Mouse (Mus musculus) cerebellum, adult (tissue): ENCODE results near the gene Vars.
A peak's percentile ranks its signal among the peaks of the same experiment; 100 is the strongest.
"Not testable (repeated sequence)": the region's sequence is repeated elsewhere in the genome, so short reads cannot be mapped to it uniquely, and the experiment has no call there.

Source experiments
- ATAC-seq: cut with Nextera tagmentation; 2 replicates; pipeline ENCODE4 v1.9.2; 2017; ENCODE audit warnings: mild to moderate bottlenecking, moderate library complexity, mixed read lengths; ENCODE audit not compliant: insufficient number of reproducible peaks, low FRiP score, low TSS enrichment

Vars gene

DNA sequence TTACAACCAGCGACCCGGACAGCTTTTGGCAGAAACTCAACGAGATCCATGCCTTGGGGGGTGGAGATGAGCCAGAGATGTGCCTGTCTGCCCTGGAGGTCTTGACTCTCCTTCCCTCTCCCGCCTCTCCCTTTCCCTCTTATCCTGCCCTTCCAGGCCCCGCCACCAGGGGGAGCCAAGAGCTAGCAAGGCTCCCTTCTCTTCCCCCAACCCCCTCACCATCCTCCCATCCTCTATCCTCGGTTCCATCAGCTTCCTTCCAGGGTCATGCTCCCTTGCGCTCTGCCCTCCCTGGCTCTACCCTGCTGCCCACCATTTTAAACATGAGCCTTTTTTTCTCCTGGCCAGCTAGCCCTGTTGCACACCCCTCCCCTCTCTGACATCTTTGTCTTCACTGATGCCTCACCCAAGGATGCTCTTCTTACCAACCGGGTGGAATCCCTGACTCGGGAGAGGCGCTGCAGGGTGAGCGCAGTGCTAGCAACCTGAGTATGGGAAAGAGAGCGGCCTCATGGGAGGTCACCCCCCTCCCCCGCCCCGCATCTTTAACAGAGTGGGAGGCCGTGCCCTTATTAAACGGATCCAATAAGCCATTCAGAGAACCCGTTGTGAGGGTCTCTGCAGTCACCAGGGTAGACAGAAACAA lies 20.5 kb downstream of the Vars start:
- ATAC-seq, result 0 out of 2 replicates have a peak, but pooled peaks have one; percentile 34

DNA sequence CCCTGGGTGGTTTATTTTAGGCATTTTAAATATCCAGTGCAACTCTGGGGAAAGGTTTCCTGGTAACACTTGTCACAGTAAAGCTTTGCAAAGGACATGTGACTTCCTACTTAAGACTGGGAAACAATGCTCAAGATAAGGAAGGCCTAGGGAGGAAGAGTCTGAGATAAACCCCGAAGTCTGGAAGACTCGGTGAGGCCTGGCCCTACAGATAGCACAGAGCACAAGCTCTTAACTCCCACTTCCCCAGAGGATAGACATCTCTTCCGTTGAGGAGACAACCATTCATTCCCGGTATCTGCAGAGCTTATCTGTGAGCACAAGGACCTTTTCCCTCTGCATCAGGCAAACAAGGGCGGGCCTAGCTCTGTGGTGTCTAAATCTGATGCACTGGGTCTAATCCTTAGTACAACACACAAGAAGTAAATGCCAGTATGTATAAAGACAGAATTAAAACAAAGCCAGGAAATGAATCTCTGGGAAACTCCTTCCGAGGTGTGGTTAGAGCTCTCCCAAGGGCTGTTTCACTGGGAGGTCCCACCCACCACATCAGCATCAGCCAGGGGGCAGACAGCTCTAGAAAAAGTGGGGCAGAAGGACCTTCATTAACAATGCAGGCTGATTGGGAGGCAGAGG lies 21.2 kb downstream of the Vars start:
- ATAC-seq, result no peak

DNA sequence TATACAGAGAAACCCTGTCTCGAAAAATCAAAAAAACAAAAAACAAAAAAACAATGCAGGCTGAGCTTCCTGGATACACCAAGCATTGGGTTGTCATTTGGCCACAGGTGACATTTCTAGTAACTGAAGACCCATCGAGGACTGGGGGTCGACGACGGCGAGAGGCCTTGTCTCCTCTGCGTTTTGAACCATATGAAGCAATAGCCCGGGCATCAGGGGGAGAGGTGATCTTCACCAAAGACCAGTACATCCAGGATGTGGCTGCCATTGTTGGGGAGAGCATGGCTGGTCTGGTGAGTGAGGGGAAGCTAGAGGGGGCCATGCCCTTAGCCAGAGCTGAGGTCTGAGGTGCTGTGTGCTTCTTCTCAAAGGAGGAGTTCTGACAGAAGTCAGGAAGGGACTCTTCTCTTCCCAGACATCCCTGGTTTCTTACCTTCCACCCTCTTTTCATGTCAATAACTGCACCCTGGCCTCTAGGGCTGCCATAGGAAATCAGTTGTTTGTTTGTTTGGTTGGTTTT lies 21.8 kb downstream of the Vars start:
- no peak for ATAC-seq

GRCm38 (mm10) chr17:35023221-35023620 lies 22.4 kb downstream of the Vars start:
- no peak for ATAC-seq

DNA sequence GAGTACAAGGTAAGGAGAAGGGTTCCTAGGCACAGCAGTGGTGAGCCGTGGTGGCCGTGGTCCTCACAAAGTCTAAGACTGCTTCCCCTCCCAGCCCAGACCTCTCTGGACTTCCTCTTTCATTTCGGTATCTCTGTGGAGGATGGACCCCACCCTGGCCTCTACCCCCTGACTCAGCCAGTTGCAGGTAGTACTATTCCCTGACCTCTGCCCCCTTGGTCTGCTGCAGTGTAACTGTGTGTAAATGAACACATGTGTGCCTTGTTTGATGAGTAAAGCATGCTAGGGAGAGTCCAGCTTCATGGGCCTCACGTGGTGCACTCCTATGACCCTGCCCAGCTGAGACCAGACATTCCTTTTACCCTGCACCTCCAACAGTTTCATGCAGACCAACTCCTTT lies 23.0 kb downstream of the Vars start:
- ATAC-seq, result no peak

DNA sequence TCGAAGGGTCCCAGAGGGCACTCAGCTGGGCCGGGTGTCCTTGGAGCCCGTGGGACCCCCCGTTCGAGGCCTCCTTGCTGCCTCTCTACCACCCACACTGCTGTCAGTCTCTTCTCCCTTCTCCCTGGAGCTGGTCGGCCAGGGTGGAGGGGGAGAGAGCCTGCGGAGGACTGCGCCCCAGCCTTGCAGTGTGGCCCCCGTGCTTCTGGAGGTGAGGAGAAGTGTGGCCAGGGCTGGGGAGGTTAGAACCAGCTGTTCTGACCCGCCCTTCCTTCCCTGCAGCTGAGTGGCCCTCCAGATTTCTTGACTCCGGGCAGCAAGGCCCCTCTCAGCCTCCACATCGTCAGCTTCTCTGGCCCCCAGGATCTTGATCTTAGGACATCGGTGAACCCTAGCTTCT lies 23.5 kb downstream of the Vars start:
- ATAC-seq, result no peak

- ATAC-seq, result no peak
These were observed 24.1 kb downstream of the Vars start for GRCm38 (mm10) chr17:35024691-35025488.

GRCm38 (mm10) chr17:35026206-35026605 lies 25.4 kb downstream of the Vars start:
- ATAC-seq, result no peak

- ATAC-seq, result no peak
These were observed 26.7 kb downstream of the Vars start, which contains the start of gene Sapcd1 for GRCm38 (mm10) chr17:35027277-35028068. Gene Sapcd1 (minus strand): TSS chr17:35028016.

GRCm38 (mm10) chr17:35028315-35028714 lies 27.5 kb downstream of the Vars start:
- ATAC-seq, result no peak

DNA sequence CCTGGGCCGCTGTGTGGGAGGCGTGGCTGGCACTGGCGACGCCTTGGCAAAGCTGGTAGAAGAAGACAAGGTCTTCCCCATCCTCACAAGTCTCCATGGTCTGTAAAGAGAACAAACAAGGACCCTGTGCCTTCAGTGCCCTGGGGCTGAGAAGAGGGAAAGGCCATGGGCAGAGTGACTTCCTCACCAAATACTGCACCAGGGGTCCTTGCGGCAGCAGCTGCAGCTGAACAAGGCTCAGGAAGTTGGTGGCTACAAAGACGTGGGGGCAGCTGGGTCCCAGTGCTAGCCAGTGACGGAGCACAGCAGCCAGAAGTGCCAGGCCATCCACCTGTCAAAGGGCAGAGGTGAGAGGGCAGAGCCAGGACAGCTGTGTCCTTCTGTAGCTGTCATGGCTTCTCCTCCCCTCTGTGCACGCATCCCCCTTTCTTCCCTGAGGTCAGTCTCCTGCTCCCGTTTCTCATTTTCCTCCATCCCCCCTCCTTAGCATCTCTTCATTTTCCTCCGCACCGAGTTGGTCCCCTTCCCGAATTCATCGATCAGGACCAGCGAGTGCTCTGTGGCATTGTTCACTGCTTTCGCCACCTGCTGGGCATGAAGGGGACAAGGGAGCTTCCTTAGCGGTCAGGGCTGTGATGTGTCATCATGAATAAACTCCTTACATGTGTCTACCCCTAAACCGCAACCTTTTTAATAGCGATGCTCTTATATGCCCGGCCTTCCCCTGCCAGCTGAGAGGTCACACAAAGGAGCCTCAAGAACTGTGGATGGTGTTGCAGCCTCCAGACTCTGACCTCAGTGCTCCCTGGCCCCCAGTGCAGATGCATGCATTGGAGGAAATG lies 29.1 kb downstream of the Vars start:
- ATAC-seq, result no peak

- no peak for ATAC-seq
These were observed 30.5 kb downstream of the Vars start for GRCm38 (mm10) chr17:35031272-35031671.

DNA sequence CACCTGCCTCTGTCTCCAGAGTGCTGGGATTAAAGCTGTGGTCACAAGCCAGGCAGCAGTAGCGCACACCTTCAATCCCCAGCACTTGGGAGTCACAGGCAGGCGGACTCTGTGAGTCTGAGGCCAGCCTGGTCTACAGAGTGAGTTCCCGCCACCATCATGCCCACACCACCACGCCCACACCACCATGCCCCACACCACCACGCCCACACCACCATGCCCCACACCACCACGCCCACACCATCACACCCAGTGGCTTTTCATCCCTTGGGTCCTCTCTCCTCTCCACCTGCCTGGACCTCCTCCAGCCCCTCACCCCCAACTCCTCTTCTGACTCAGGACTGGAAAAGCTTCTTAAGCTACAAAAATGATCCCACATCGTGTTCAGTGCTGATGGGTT lies 31.1 kb downstream of the Vars start:
- ATAC-seq, result no peak

DNA sequence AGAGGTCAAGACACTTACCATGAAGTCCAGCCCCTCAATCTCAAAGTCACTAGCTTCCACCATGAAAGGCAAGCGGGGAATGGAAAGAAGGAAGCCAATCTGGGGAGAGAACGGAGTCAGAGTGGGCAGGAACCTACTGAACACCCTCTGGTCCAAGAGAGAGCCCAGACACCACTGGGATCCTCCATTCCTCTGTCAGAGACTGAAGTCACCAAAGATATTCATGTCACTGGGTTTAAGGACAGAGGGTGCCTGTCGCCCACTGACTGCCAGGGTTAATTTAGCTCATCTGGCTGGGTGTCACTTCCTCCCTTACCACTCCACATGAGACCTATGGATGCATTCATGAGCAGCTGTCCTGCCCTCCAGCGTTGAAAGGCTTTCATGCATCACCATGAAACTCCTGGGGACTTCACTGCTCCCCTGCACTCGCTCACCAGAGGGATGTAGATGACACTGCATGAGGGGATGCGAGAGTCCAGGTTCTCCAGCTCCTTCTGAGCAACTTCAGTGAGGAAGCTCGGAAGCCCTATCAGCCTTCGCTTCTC lies 31.6 kb downstream of the Vars start:
- ATAC-seq, result no peak

DNA sequence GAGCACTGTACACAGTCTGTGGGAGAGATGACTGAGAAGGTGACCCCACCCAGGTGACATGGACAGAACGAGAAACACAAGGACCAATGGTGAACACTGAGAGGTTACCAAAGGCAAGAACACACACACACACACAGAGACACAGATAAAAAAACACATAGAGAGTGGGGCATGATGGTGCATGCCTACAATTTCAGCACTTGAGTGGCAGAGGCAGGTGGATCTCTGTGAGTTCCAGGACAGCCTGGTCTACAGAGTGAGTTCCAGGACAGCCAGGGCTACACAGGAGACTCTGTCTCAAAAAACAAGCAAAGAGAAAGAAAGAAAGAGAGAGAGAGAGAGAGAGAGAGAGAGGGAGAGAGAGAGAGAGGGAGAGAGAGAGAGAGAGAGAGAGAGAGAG lies 32.9 kb downstream of the Vars start:
- not testable (repeated sequence) for ATAC-seq

DNA sequence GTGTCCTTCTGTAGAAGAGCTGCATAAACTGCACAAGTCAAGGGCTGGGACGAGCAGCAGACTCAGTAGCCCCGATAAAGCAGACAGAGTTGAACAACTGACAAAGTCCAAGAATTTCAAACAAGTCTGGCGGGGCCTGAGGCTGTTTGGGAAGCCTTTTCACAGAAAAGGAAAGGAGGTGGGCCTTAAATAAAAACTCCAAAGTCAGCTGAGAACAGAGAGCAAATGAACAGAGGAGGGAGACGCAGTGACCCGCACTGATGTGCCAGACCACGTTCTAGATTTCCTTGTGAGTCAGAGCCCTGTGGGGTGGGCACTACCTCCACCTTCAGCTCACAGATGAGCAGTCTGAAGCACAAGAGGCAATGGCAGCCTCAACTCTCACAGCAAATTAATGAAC lies 34.1 kb downstream of the Vars start:
- ATAC-seq, result no peak

DNA sequence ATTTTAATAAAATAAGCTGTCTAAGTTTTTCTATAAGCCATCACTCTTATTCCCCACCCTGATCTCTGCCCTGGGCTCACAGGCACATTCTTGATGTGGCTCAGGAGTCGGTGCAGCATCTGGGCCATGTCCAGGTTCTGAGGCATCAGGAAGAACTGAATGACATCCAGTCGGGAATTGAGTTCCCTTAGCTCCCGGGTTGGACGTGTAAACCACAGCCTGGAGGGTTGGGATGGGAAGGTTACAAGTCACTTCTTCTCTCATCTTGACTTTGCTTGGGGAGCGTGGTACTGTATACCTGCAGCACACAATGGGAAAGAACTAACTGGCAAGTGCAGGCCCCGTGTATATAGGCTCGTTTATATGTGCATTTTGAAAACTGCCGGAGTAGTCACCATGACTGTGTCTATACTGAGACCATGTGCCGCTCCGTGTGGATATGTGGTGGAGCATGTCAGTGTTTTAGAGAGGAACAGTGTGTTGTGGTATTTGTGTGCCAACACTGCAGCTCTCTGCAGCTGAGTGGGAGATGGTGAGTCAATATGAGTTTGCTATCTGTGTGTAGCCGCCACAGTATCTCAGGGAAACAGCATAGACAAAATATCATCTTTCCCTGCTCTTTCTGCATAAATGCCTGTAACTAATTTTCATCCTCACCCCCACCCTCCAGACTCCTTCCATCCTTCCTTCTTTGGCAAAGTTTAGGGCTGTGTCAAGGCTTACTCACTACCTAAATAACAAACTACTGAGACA lies 38.5 kb downstream of the Vars start:
- ATAC-seq, result no peak

DNA sequence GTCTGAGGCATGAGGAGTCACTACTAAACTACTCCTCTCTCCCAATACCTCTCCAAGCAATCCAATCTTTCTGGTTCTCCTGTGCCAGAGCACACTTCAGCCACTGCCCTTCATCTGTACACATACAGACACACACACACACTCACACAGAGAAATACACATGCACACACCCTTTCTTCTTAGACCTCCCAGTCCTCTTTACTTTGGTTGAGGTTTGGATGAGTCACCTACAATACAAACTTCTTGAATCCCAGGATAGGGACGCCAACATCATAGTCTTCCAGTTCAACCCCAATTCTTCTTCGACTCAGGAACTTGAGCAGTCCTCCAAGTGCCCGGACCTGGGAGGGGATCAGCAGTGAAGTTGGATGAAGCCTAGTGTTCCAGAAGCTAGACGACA lies 43.0 kb downstream of the Vars start:
- no peak for ATAC-seq
